Mouse (Mus musculus) adrenal gland, postnatal 14 days (tissue): ENCODE measurements at regions not wholly inside any gene's neighbourhood (a gene's known extent, or its start where the extent isn't known, plus 50 kb on each side); places are given as distances from the start of the nearest gene placed in this dataset.
A peak's percentile ranks its signal among the peaks of the same experiment; 100 is the strongest.

Experiments
- DNase-seq: peaks from one replicate; pipeline ENCODE4 v3.0.0; 2021; ENCODE audit warnings: mixed read lengths

GRCm38 (mm10) chrX:150709416-150709815, 52.0 kb upstream of the Tro start:
- DNase-seq: peak; percentile 20
